ENCODE assay signal across 22 mouse cellular contexts in the genomic region with DNA sequence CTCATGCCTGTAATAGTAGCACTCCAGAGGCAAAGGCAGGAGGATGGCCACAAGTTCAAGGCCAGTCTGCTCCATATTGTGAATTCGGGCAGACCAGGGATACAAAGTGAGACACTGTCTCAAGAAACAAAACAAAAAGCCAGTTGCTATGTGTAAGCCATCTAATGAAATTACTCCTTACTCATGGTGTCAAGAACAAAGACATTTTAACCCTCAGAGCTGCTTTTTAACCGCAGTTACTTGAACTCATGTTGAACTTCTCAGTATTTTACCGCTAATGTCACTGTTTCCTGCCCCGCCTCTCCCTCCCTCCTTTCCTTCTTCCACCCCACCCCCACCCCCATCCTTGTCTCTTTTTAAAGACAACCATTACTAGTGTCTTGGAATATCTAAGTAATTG. TPM values are rescaled to one million over a fixed set of nuclear protein-coding genes. Genes with fewer than 3 reads are reported as not detected.
DNase-seq lines count a peak whose midpoint lies in the region; ATAC-seq lines count a peak whose summit lies in the region.
"Had no signal": no experiment of that assay in that cellular context is flagged by ENCODE, and none has a peak within 500 bp of the region (broad histone marks: within the 10 kb centered on the region; RNA-seq: fewer than 3 reads in every experiment).

No protein-coding gene starts in this region.

- ATAC-seq in hematopoietic stem cell, adult 5-6 weeks (replicated peaks in 1 of 2; ENCODE audit: insufficient read depth in 1 of 2, low FRiP score in 2 of 2, low TSS enrichment in 1 of 2, low read depth in 1 of 2, poor library complexity in 2 of 2, severe bottlenecking in 2 of 2), result peak; percentile 69 to 76
- peak; percentile 34 for ATAC-seq in megakaryocyte progenitor cell, adult 5-6 weeks (replicated peaks; ENCODE audit: poor library complexity)
- no peak for ATAC-seq in cerebellum, adult (ENCODE audit: insufficient number of reproducible peaks, low FRiP score, low TSS enrichment)
- ATAC-seq: forebrain, embryonic 13.5 days; hindbrain, postnatal 0 days; liver, embryonic 12.5 days; lung, postnatal 0 days had no signal

- DNase-seq in thymus, postnatal 0 days (ENCODE audit: low spot score), result peak; percentile 28
- no peak for DNase-seq in thymus, postnatal 4 days
- DNase-seq in urinary bladder, postnatal 36 days (ENCODE audit: low spot score in 2 of 2), result no peak
- DNase-seq in kidney, postnatal 14 days, result no peak
- DNase-seq: adrenal gland, postnatal 10 days; cerebellum, adult 2 months; cerebellum, postnatal 14 days; gastrocnemius, postnatal 10 days; heart, postnatal 14 days; kidney, adult 11 months; kidney, postnatal 4 days; lung, adult 18-20 months; right cerebral cortex, adult 18-20 months; spleen, adult 18-20 months; thymus, postnatal 25 days had no signal

RNA-seq across cellular contexts. Expression of a gene that starts 8.1 kb away (rescaled TPM):
- 29.7 and 32.6 TPM in 2 replicates for polyA plus RNA-seq in thymus, postnatal 0 days (2015; fragmentation: Nextera tagmentation; extraction: Ambion mirVana)
- total RNA-seq in hematopoietic stem cell, adult 5-6 weeks (2017), result 16.6 and 21.7 TPM in 2 replicates
- 23.4 and 29.8 TPM in 2 replicates for total RNA-seq in megakaryocyte progenitor cell, adult 5-6 weeks (2015)
- total RNA-seq in megakaryocyte progenitor cell, adult 5-6 weeks (2017), result 16.4 and 20.9 TPM in 2 replicates

RNA-seq across cellular contexts. Expression of a gene that starts 9.5 kb away (rescaled TPM):
- 21.5 and 24.0 TPM in 2 replicates for polyA plus RNA-seq in thymus, postnatal 0 days (2015; fragmentation: Nextera tagmentation; extraction: Ambion mirVana)
- total RNA-seq in hematopoietic stem cell, adult 5-6 weeks (2017), result 20.8 and 21.8 TPM in 2 replicates
- total RNA-seq in megakaryocyte progenitor cell, adult 5-6 weeks (2015), result 19.6 and 24.0 TPM in 2 replicates
- 19.7 and 23.0 TPM in 2 replicates for total RNA-seq in megakaryocyte progenitor cell, adult 5-6 weeks (2017)

RNA-seq across cellular contexts. Expression of a gene that starts 40.0 kb away (rescaled TPM):
- polyA plus RNA-seq in thymus, postnatal 0 days (2015; fragmentation: Nextera tagmentation; extraction: Ambion mirVana), result 103 and 114 TPM in 2 replicates
- total RNA-seq in hematopoietic stem cell, adult 5-6 weeks (2017), result 38.4 and 52.5 TPM in 2 replicates
- 63.4 and 63.5 TPM in 2 replicates for total RNA-seq in megakaryocyte progenitor cell, adult 5-6 weeks (2015)
- total RNA-seq in megakaryocyte progenitor cell, adult 5-6 weeks (2017), result 39.9 and 57.8 TPM in 2 replicates

RNA-seq across cellular contexts. Expression of a gene that starts 45.4 kb away (rescaled TPM):
- 91.8 and 97.7 TPM in 2 replicates for polyA plus RNA-seq in thymus, postnatal 0 days (2015; fragmentation: Nextera tagmentation; extraction: Ambion mirVana)
- 99.3 and 120 TPM in 2 replicates for total RNA-seq in hematopoietic stem cell, adult 5-6 weeks (2017)
- total RNA-seq in megakaryocyte progenitor cell, adult 5-6 weeks (2015), result 81.5 and 94.1 TPM in 2 replicates
- total RNA-seq in megakaryocyte progenitor cell, adult 5-6 weeks (2017), result 88.4 and 137 TPM in 2 replicates
